Mouse (Mus musculus): ENCODE results near the gene Rps18.
A peak's percentile ranks its signal among the peaks of the same experiment; 100 is the strongest.

DNA sequence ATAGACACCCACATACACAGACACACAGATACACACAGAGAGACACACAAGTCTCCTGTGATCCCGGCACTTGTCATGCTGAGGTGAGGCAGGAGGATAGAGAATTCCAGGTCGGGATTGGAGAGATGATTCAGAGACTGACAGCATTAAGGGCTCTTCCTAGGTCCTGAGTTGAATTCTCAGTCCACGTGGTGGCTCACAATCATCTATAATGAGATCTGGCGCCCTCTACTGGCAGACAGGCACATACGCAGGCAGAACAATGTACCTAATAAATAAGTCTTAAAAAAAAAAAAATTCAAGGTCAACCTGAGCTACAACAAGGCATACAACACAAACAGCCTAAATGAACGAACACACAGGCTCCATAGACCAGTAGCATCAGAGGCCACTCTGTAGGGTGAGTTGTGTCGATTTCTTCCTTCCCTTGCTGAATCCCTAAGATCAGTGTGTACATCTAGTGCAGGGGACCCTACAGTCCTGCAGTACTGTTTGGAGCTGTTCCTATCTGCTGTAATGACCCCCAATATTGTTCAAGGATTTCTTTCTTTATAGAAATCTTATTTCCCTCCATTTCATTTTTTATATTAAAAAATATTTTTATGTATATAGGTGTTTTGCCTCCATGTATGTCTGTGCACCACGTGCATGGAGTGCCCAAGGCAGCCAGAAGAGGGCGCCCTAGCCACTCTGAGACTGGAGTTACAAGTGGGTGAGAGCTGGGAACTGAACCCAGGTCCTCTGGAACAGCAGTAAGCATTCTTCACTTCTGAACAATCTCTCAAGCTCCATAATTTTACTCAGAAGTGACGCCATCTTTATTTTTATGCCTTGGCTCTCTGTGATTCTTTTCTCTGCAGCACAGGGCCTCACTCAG lies 36.2 kb upstream of the Rps18 start:
- peak; percentile 51; the same call in 1 of the 2 replicates for TF ChIP-seq CTCF (IDR thresholded peaks at IDR 0.05; ENCODE audit: control insufficient read depth, insufficient read depth, insufficient replicate concordance, low read depth, low read length)
- no peak for TF ChIP-seq POLR2A (IDR thresholded peaks at IDR 0.05; ENCODE audit: control insufficient read depth, low read depth, low read length)

Data from testis, adult 2 months (tissue).